Mouse (Mus musculus) embryonic fibroblast, embryonic 13.5 days (primary cell): ENCODE measurements around the gene Zzef1. TPM values are rescaled to one million over a fixed set of nuclear protein-coding genes. Genes with fewer than 3 reads are reported as not detected.

Experiments used
- H3K27ac ChIP-seq: 2 replicates; pipeline ENCODE4 v1.5.1; 2012; ENCODE audit warnings: low read length, control low read depth, inconsistent platforms; ENCODE audit not compliant: insufficient read depth
- H3K4me1 ChIP-seq: 2 replicates; pipeline ENCODE4 v1.6.1; 2011; ENCODE audit warnings: low read length; ENCODE audit not compliant: control insufficient read depth, insufficient read depth
- H3K4me3 ChIP-seq: 2 replicates; pipeline ENCODE4 v1.5.1; 2011; ENCODE audit warnings: mild to moderate bottlenecking, control low read depth, low read length; ENCODE audit not compliant: insufficient read depth
- CTCF ChIP-seq: IDR thresholded peaks from 2 replicates; pipeline ENCODE4 v1.5.1; 2011; ENCODE audit warnings: mild to moderate bottlenecking, control low read depth, low read length, moderate library complexity, borderline replicate concordance; ENCODE audit not compliant: insufficient read depth
- POLR2A ChIP-seq: IDR thresholded peaks from 2 replicates; pipeline ENCODE4 v1.6.1; 2011; ENCODE audit warnings: low read depth, mild to moderate bottlenecking, control low read depth, low read length, moderate library complexity
- polyA plus RNA-seq: library from polyadenylated mRNA; stranded (reverse); fragments of >200 nt; gene quantifications from 2 replicates; pipeline ENCODE4 v1.2.4, GENCODE M21; 2011; ENCODE audit warnings: low read depth; ENCODE audit not compliant: missing spikeins, insufficient read length

Zzef1 gene
- polyA plus RNA-seq, 1 experiment = 30.3 TPM

DNA sequence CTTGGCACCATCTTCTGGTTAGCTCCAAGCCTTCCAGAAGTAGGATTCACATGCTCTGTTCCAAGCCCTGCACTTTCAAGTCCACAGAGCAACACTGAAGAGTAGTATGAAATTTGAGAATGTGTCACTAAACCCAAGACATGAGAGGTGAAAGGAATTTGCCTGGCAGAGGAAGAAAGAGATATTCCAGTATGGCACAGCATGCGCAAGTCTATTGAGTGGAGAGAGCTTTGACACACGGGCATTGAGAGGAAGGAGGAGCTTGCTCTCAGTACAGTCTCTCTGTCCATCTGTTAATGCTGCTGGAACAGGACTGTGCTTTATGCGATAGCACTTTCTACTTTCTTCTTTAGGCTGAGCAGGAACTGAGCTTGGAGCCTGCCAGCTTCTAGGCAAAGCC, 7.0 kb downstream of the Zzef1 start:
- Histone ChIP-seq H3K27ac (no peak overlapping the region), H3K4me1 (peaks cover 15% of the 10 kb centered on the region), H3K4me3 (no peak overlapping the region)
- TF ChIP-seq POLR2A (no peak), CTCF (no peak)

DNA sequence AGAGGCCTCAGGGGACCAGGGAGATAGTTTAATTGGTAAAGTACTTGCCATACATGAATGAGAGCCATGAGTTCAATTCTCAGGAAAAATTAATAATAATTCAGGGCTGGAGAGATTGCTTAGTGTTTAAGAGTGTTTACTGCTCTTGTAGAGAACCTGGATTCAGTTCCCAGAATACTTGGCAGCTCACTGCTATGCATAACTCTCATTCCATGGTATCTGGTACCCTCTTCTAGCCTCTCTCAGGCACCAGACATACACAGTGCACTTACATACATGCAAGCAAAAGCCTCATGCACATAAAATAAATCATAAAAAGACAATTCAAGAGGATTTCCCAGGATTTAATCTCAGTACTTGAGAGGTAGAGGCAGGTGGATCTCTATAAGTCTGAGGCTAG, 8.6 kb downstream of the Zzef1 start:
- H3K4me3 ChIP-seq = no peak overlapping the region
- H3K4me1 ChIP-seq = peaks cover 15% of the 10 kb centered on the region
- TF ChIP-seq POLR2A (no peak), CTCF (no peak)
- no peak overlapping the region for H3K27ac ChIP-seq

- Histone ChIP-seq H3K27ac (no peak overlapping the region), H3K4me3 (no peak overlapping the region), H3K4me1 (peaks cover 15% of the 10 kb centered on the region)
- no peak for TF ChIP-seq CTCF
- TF ChIP-seq POLR2A = no peak
Measured at GRCm38 (mm10) chr11:72805232-72805631, 9.2 kb downstream of the Zzef1 start.

DNA sequence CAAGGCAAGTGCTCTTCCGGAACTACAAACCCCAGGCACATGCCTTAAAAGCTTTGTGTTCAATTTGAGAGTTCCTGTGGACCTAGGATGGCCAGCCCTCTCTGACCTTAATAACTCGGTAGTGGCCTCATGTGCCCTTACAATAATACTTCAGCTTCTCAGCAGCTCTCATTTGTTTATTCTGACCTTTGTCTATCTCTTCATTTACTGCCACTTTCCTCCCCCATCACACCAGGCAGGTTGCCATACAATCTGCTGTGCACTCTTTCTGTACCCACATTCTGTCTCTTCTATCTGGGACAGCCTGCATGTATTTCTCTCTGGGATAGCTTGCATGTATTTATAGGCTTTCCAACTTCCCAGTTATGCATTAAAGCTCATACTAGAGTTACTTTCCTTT, 10.5 kb downstream of the Zzef1 start:
- Histone ChIP-seq H3K4me3 (no peak overlapping the region), H3K27ac (no peak overlapping the region; the same call in 1 of the 2 replicates), H3K4me1 (peaks cover 15% of the 10 kb centered on the region)
- TF ChIP-seq CTCF (no peak), POLR2A (no peak)

DNA sequence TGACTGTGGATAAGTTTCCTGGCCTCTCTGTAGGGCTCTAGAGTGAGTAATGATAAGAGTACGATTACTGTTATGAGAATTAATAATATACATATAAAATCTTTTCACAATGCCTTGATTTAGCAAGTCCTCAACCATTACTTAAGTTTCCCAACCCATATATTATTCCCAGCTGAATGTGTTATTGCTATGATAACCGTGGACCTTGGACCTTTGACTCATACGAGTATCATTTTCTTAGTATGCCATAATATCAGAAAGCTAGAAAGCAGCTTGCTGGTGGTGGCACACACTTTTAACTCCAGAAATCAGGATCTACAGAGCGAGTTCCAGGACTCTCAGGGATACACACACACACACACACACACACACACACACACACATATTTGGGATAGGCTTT, 12.0 kb downstream of the Zzef1 start:
- Histone ChIP-seq H3K4me1 (peaks cover 12% of the 10 kb centered on the region), H3K4me3 (no peak overlapping the region), H3K27ac (0 out of 2 replicates have a peak overlapping the region, but pooled peaks have one; percentile 31)
- no peak for TF ChIP-seq POLR2A
- TF ChIP-seq CTCF = no peak

GRCm38 (mm10) chr11:72813687-72814086, 17.7 kb downstream of the Zzef1 start:
- TF ChIP-seq CTCF (no peak), POLR2A (no peak)
- Histone ChIP-seq H3K4me1 (no peaks in the 10 kb centered on the region), H3K4me3 (no peak overlapping the region), H3K27ac (no peak overlapping the region)

GRCm38 (mm10) chr11:72814188-72814587, 18.2 kb downstream of the Zzef1 start:
- TF ChIP-seq POLR2A = no peak
- H3K4me3 ChIP-seq = no peak overlapping the region
- no peaks in the 10 kb centered on the region for H3K4me1 ChIP-seq

DNA sequence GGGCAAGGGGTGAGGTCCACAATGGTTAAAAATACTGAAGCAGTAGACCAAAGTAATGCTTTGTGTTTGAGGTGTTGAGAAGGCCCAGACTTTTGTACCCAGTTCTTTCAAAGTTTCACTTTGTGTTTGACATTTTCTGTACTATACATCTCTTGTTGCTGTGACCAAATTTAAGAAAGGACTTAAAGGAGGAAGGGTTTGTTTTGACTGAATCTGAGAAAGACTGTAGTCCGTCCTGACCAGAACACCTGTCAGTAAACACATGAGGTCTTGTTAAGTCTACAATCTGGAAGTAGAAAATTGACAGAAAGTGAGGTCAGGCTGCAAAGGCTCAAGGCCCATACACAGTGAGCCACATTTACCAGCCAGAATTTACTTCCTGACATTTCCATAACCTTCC, 20.8 kb downstream of the Zzef1 start:
- Histone ChIP-seq H3K4me3 (no peak overlapping the region), H3K4me1 (no peaks in the 10 kb centered on the region; the same call in 1 of the 2 replicates)
- no peak for TF ChIP-seq CTCF
- no peak for TF ChIP-seq POLR2A

More at GRCm38 (mm10) chr11:72814188-72814587, 18.2 kb downstream of the Zzef1 start:
- H3K27ac ChIP-seq = no peak overlapping the region

GRCm38 (mm10) chr11:72818067-72818466, 22.0 kb downstream of the Zzef1 start:
- Histone ChIP-seq H3K4me3 (no peak overlapping the region), H3K27ac (no peak overlapping the region), H3K4me1 (no peaks in the 10 kb centered on the region; the same call in 1 of the 2 replicates)
- TF ChIP-seq CTCF = no peak
- no peak for TF ChIP-seq POLR2A

More for the DNA sequence above, 20.8 kb downstream of the Zzef1 start:
- H3K27ac ChIP-seq = no peak overlapping the region

DNA sequence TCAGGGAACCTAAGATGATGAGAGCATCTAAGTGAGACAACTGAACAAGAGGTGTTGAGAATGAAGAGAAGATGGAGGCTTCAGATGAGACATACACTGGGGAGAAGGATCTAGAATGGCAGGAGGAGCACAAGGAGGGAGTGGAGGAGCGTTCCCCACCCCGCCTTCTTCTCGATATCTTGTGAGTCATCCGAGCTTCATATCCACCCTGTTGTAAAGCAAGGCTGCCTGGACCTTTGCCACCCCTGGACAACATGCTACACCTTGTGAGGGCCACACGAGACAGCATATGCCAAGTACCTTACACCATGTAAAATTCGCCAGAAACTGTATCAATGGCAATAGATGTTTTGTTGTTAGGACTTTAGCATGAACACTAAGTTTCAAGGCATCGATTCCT, 25.0 kb downstream of the Zzef1 start:
- no peak overlapping the region for H3K4me3 ChIP-seq
- TF ChIP-seq CTCF (no peak), POLR2A (no peak)
- H3K27ac ChIP-seq = no peak overlapping the region
- H3K4me1 ChIP-seq = no peaks in the 10 kb centered on the region; the same call in 1 of the 2 replicates

DNA sequence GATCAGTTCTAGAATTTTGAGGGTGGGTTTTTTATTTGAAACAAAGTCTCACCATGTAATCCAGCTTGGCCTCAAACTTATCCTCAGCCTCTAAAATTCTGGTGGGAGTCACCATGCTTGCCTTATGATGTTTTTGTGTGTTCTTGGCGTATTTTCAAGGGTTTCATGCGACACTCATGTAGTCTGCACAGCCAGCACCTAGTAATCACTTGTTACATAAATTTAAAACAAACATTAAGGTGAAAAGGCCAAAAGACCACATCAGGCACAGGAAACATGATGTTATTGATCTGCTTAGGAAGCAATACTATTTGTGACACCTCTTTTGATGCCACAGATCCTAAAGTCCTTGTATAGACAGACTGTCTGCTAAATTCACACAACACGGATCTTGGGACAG, 33.8 kb downstream of the Zzef1 start:
- Histone ChIP-seq H3K4me3 (no peak overlapping the region), H3K4me1 (no peaks in the 10 kb centered on the region), H3K27ac (no peak overlapping the region)
- TF ChIP-seq POLR2A (no peak), CTCF (no peak)
